Mouse (Mus musculus): Measurements from ENCODE around the gene Slc4a4.

Slc4a4 gene

DNA sequence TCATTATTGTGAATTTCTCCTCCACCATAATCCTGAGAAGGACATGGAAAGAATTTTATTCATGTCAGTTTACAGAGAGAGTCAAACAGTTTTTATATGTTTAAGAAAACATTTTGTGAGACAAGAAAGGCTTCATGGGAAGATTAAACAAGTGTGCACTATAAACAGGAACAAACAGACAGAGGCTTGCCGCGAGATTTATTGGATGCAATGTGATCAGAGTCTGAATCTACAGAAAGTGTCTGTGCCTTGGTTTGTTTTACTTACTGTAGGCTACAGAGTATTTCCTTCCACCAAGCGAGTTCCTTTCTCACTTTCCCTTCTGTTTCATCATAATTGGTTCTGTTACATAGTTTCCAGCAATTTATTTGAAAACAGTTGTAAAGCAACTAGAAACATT, 264.5 kb downstream of the Slc4a4 start:
- no peak for DNase-seq (ENCODE audit: low spot score)

DNA sequence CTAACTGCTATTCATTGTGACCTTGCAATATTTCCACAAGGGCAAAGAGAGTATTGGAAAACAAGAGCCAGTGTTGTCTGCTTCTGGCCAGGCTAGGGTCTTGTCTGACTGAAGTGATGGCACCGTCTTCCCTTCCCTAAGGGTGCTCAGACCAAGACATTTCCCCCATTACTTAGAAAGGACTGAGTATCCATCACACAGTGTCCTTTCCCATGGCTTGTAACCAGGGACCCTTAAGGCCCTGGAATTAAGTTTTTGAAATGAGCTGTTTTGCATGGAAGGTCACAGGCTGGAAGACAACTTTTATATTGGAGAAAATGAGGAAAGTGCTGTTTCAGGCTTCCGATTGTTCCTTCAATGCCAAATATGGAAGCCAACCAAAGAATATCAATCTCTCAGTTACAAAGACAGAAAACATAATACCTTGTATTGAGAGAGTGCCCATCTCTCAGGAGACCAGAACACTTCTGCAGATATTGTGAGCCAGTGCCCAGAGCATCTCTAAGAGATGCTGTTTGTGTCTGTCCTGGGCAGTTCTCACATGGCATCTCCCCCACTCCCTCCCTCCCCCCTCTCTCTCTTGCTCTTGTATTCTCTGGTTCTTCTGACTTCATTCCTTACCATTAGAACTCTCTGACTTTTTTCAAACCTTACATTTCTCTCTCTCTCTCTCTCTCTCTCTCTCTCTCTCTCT, 284.6 kb downstream of the Slc4a4 start:
- no peak for DNase-seq (ENCODE audit: low spot score)

DNA sequence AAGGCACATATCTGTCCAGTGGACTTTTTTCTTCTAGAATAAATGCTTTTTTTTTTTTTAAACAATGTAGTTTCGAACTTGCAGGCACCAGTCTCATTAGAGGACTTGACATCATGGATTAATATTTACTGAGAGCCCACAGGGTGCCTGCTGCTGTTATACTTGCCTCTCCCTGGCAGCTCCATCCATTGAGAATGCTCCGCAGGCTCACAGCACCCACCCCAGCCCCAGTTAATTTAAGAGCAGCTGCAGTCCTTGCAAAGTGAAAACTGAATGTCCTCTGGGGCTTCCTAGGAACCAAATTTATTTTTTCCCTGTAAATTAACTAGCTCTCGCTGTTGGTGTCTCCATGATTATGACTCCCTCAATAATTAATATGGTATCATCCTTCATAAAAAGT, 303.4 kb downstream of the Slc4a4 start:
- no peak for DNase-seq (ENCODE audit: low spot score)

DNA sequence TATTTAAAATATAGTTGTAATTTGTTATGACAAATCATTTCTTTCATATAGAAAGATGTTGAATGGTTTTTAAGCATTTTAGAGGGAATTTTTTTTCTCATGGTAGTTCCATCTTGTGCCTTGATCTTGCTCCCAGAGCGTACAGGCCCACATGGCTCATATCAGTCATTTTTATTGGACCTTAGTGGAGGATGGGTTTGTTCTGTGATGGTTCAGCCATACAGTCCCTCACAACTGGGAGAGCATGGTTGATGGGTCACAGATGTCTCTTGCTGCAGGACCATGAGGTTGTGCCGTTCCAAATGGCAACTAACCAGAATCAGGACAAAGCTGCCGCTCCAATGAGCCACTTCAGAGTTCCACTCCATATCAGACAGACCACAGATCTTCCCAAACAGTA, 308.0 kb downstream of the Slc4a4 start:
- no peak for DNase-seq (ENCODE audit: low spot score)

DNA sequence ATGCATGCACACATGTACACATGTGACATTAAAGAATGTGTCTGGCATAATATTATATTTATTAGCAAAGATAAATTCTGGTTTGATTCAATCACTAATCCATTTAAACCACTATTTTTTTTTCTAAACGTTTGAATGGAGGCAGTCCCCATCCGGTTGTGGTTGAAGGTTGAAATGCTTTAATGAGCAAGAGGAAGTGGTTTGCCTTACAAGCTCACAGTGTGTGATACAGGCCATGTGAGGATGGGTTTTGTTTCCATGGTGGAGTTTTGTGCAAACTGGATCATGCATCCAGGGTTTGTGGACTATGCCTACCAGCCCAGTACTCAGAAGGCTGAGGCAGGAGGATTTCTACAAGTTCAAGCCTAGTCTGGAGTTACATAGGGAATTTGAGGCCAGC, 311.9 kb downstream of the Slc4a4 start:
- DNase-seq (ENCODE audit: low spot score): no peak

GRCm38 (mm10) chr5:89209973-89210703, 323.5 kb downstream of the Slc4a4 start:
- DNase-seq (ENCODE audit: low spot score): no peak

GRCm38 (mm10) chr5:89211057-89211456, 324.4 kb downstream of the Slc4a4 start:
- no peak for DNase-seq (ENCODE audit: low spot score)

DNA sequence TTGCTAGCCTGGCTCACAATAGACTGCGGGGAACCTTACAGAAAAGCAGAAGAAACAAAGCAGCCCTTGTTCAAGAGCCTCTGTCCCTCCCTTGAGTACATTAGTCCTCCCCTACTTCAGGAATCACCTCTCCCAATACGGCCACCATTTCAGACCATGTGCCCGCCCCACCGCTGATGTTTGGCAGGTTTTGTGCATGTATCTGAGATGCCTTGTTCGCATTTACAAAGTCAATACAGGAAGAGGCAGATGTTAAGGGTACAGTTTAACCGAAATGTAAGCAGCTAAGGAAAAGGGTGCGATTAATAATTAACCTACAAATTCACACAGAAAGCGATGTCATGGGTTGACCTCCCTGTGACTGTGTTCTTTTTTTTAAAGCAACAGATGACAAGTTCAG, 331.6 kb downstream of the Slc4a4 start:
- DNase-seq (ENCODE audit: low spot score): no peak

DNA sequence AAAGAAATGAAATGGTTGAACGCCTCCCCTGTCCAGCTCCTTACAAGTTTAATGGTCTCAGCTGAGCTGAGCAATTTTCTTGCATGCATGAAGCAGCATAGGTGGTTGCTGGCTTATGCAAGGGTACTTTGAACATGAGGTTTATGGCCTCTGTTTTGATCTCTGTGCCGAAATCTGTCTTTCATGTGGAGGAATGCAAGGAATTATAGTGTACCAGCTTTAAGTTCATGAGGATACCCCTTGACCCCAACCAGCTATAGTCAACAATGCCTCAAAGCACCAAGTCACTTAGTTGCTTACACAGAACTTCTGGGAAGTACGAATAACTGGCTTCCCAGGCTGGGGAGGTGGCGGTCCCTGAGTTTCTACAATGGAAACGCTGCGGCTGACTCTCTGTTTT, 332.1 kb downstream of the Slc4a4 start:
- no peak for DNase-seq (ENCODE audit: low spot score)

DNA sequence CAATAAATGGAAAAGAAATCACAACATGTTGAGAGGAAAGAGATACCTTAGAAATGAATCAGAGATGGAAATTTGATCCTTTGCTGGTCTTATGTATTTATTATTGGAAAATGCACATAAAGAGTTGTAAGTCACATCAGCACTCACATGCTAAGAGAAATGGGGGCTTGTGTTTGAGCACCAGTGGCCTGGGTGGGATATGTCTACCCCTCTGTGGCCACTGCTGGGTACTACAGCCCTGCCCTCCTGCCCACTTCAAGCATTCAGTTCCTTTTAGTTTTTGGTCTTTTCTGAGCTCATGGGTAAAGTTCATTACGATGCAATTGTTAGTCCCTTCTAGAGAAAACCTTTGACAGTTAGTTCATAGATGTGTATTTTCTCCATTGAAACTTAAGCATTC, 335.0 kb downstream of the Slc4a4 start:
- DNase-seq (ENCODE audit: low spot score): no peak

GRCm38 (mm10) chr5:89223061-89223740, 336.6 kb downstream of the Slc4a4 start:
- no peak for DNase-seq (ENCODE audit: low spot score)

DNA sequence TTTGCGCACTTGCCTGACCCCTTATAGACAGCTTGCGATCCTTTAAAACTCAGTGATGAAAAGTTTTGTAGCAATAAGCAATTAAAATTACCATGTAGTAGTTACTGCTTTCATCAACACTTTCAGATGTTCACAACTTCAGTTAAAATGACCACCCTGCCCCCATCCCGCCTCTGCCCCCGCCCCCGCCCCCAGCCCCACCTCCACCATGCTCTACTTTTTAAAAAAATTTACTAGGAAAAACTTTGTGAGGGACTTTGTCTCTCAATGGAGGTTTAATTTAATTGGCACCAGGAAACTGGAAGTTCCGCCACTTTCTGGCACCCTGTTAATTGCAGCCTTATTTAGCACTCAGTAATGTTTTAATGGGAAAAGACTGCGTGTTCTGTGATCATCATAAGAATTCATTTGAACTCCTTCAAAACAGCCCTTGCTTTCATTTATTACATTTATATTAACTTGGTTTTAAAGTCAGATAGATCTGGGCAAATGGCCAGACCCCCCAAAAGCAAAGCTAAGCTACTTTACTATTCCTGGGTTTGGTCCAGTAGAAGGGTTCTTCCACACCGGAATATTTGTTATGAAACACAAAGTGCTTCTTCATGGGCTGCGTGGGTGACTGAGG, 337.2 kb downstream of the Slc4a4 start:
- no peak for DNase-seq (ENCODE audit: low spot score)

- DNase-seq (ENCODE audit: low spot score): no peak
Observed at GRCm38 (mm10) chr5:89227948-89228347, 341.3 kb downstream of the Slc4a4 start.

DNA sequence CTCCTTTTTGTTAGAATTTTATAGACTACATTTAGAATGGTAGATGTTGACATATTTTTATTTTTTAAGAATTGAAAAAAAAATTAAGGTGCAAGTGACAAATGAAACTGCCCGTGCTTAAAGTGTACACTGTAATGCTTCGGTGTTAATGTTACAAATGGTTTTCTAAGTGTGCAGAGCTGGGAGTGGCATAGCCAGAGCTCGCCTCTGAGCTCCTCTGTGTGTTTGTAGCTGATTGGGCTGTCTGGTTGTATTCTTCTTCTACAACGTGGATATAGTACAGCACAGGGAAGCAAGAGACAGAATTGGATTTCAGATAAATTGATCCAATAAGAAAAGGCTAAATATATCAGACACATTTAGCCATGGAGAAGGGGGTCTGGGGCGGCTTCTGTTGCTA, 343.0 kb downstream of the Slc4a4 start:
- DNase-seq (ENCODE audit: low spot score): no peak

DNA sequence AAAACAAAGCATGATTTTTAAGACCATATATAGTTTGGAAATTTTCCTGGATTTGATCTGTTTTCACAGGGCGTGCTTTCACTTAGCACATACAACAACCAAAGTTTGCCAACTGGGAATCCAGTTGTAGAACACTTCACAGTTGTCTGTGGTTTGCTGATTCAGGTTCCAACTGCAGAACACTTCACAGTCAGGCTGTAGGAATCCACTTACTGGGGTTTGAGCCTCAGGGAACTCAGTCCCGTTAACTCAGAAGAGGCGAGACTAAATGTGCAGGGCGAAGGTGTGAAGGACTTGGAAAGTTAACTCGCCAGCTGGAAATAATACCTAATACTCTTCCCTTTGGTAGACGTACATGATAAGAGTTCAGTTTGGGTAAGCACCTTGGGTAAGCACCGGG, 345.7 kb downstream of the Slc4a4 start:
- DNase-seq (ENCODE audit: low spot score): no peak

DNA sequence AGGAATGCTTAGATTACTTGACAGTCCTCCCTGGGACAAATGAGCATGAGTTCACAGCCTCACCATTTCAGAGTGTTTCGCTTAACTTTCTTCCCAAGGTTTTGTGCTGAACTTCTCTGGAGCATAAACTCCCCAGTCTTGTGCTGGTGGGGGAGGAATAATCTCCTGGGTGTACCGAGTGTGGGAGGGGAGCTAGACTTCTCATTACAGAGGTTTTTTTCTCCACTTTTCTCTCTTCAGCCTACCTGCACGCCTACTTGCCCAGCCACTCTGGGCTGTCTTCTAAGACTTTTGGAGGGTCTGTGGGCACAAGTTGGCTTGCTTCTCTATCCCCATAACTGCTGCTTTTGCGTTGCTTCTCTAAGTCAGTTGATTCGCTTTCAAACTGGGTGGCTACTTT, 365.2 kb downstream of the Slc4a4 start:
- DNase-seq (ENCODE audit: low spot score): no peak

- DNase-seq (ENCODE audit: low spot score): no peak
Observed at GRCm38 (mm10) chr5:89259804-89260492, 373.3 kb downstream of the Slc4a4 start.

- DNase-seq (ENCODE audit: low spot score): no peak
Observed at GRCm38 (mm10) chr5:89277049-89277448, 390.4 kb downstream of the Slc4a4 start.

GRCm38 (mm10) chr5:89277616-89278015, 391.0 kb downstream of the Slc4a4 start:
- no peak for DNase-seq (ENCODE audit: low spot score)

DNA sequence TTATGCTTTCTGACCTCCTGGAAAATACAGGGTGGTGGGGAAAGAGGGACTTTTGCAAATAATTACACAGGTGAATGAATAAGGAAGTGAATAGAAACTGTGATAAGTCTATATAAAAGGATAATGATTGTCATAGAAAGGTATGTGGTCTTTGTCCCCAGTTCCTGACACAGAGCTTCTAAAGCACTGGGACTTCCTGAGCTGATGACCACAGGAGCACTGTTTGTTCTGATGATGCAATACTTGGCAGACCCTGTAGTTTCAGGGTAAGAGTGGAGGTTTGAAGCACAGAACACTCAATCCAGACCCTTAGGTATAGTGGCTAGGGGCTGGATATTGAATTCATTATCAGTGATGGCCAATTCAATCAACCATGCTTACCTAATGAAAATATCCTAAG, 391.7 kb downstream of the Slc4a4 start:
- no peak for DNase-seq (ENCODE audit: low spot score)

- no peak for DNase-seq (ENCODE audit: low spot score)
Observed at GRCm38 (mm10) chr5:89280312-89280863, 393.8 kb downstream of the Slc4a4 start.
